Mouse (Mus musculus) adrenal gland, adult 2 months (tissue): ENCODE data around the gene Ciao1. TPM values are rescaled to one million over a fixed set of nuclear protein-coding genes. Genes with fewer than 3 reads are reported as not detected.
A peak's percentile ranks its signal among the peaks of the same experiment; 100 is the strongest.
"Not testable (repeated sequence)": the region's sequence is repeated elsewhere in the genome, so short reads cannot be mapped to it uniquely, and the experiment has no call there.

Experiments used
- DNase-seq: peaks from one replicate; pipeline ENCODE4 v3.0.0; 2021
- long read RNA-seq: library from polyadenylated mRNA; stranded (forward); transcript quantifications from one replicate; pipeline ENCODE4 v2.0.0, GENCODE M21; 2021
- polyA plus RNA-seq: library from polyadenylated mRNA; depleted of rRNA; stranded (reverse); fragments of >200 nt; gene quantifications from 2 replicates; pipeline ENCODE4 v1.2.3, GENCODE M21; 2012; rRNA removed
- total RNA-seq, 2 experiments: library from RNA; stranded (reverse); gene quantifications; 2 replicates each; pipeline ENCODE4 v1.2.3; 2021

The Ciao1 gene
- total RNA-seq: 100 to 1,000 TPM in 1 of 2 experiments, 10 to 100 TPM in 1; 82.1 to 127 TPM
- polyA plus RNA-seq: 42.7 and 59.3 TPM in 2 replicates
- long read RNA-seq, transcript Ciao1-201 (7 exons, 3,075 nt): major isoform, 47 of 51 reads
- long read RNA-seq, partial matches to known transcripts: 1 of 51 reads
- long read RNA-seq, other reads (novel, unspliced or antisense): 3 of 51 reads

- DNase-seq: peak; percentile 98
Measured at GRCm38 (mm10) chr2:127247592-127248333, at the start of gene Ciao1, which contains the start of gene Tmem127. TSS of gene Ciao1 (minus strand) at chr2:127247816. TSS of gene Tmem127 (plus strand) at chr2:127247908.

GRCm38 (mm10) chr2:127297001-127297805 is 49.6 kb upstream of the Ciao1 start:
- peak; percentile 48 for DNase-seq

GRCm38 (mm10) chr2:127292250-127292649 is 44.6 kb upstream of the Ciao1 start:
- DNase-seq: no peak

GRCm38 (mm10) chr2:127278162-127278561 is 30.5 kb upstream of the Ciao1 start:
- no peak for DNase-seq

GRCm38 (mm10) chr2:127275551-127276320 is 28.1 kb upstream of the Ciao1 start:
- DNase-seq: no peak

- DNase-seq: no peak
Measured at GRCm38 (mm10) chr2:127274590-127274989, 27.0 kb upstream of the Ciao1 start.

- no peak for DNase-seq
Measured at GRCm38 (mm10) chr2:127272806-127273205, 25.2 kb upstream of the Ciao1 start.

- not testable (repeated sequence) for DNase-seq
Measured at GRCm38 (mm10) chr2:127272049-127272448, 24.4 kb upstream of the Ciao1 start.

- DNase-seq: peak; percentile 49
Measured at GRCm38 (mm10) chr2:127271042-127271515, 23.5 kb upstream of the Ciao1 start.

- DNase-seq: peak; percentile 94
Measured at GRCm38 (mm10) chr2:127270300-127271041, 22.9 kb upstream of the Ciao1 start.

- DNase-seq: peak; percentile 98
Measured at GRCm38 (mm10) chr2:127269491-127270299, 22.1 kb upstream of the Ciao1 start, which contains the start of gene Stard7. TSS of gene Stard7 (plus strand) at chr2:127270218.

- DNase-seq: no peak
Measured at GRCm38 (mm10) chr2:127267854-127268253, 20.2 kb upstream of the Ciao1 start.

- DNase-seq: no peak
Measured at GRCm38 (mm10) chr2:127262480-127262879, 14.9 kb upstream of the Ciao1 start.

- DNase-seq: no peak
Measured at GRCm38 (mm10) chr2:127259340-127259739, 11.7 kb upstream of the Ciao1 start.

- no peak for DNase-seq
Measured at GRCm38 (mm10) chr2:127255294-127255693, 7.7 kb upstream of the Ciao1 start.

GRCm38 (mm10) chr2:127254604-127255134 is 7.1 kb upstream of the Ciao1 start:
- DNase-seq: peak; percentile 66

GRCm38 (mm10) chr2:127252787-127253186 is 5.2 kb upstream of the Ciao1 start:
- no peak for DNase-seq

- peak; percentile 74 for DNase-seq
Measured at GRCm38 (mm10) chr2:127251880-127252527, 4.4 kb upstream of the Ciao1 start.

- DNase-seq: no peak
Measured at GRCm38 (mm10) chr2:127251457-127251856, 3.8 kb upstream of the Ciao1 start.
